Mouse (Mus musculus) lung, postnatal 0 days (tissue): ENCODE results near the gene Pnpla7. TPM values are rescaled to one million over a fixed set of nuclear protein-coding genes. Genes with fewer than 3 reads are reported as not detected.

Experiments used
- ATAC-seq: fragments of 200-750 bp; cut with Nextera tagmentation; 2 replicates; pipeline ENCODE4 v1.8.0; 2017; ENCODE audit warnings: moderate library complexity
- DNase-seq: peaks from one replicate; pipeline ENCODE4 v3.0.0-alpha.2; 2016; ENCODE audit warnings: low spot score
- H3K27ac ChIP-seq: fragments of 300-500 bp; sonication (generic); 2 replicates; pipeline ENCODE4 v1.5.1; 2014; ENCODE audit warnings: antibody characterized with exemption, mild to moderate bottlenecking, low read length, mixed read lengths
- H3K27me3 ChIP-seq: fragments of 300-500 bp; sonication (generic); replicated peaks from 2 replicates; pipeline ENCODE4 v1.6.1; 2014; ENCODE audit warnings: low read length, mixed read lengths; ENCODE audit not compliant: insufficient read depth
- H3K36me3 ChIP-seq: fragments of 300-500 bp; sonication (generic); 2 replicates; pipeline ENCODE4 v1.6.1; 2014; ENCODE audit warnings: low read length, mixed read lengths; ENCODE audit not compliant: insufficient read depth
- H3K4me1 ChIP-seq: fragments of 300-500 bp; sonication (generic); 2 replicates; pipeline ENCODE4 v1.6.1; 2014; ENCODE audit warnings: antibody characterized with exemption, low read depth, low read length, mixed read lengths; ENCODE audit not compliant: insufficient read depth
- H3K4me2 ChIP-seq: fragments of 300-500 bp; sonication (generic); replicated peaks from 2 replicates; pipeline ENCODE4 v1.6.1; 2014; ENCODE audit warnings: low read depth, mild to moderate bottlenecking, low read length, moderate library complexity, mixed read lengths
- H3K4me3 ChIP-seq: fragments of 300-500 bp; sonication (generic); 2 replicates; pipeline ENCODE4 v1.5.1; 2014; ENCODE audit warnings: low read depth, low read length
- H3K9ac ChIP-seq: fragments of 300-500 bp; sonication (generic); replicated peaks from 2 replicates; pipeline ENCODE4 v1.6.1; 2014; ENCODE audit warnings: low read depth, mild to moderate bottlenecking
- H3K9me3 ChIP-seq: fragments of 300-500 bp; sonication (generic); 2 replicates; pipeline ENCODE4 v1.6.1; 2016; ENCODE audit warnings: low read length, mixed read lengths
- CTCF ChIP-seq: IDR thresholded peaks from 2 replicates; pipeline ENCODE4 v1.5.1; 2016; ENCODE audit warnings: antibody characterized with exemption, mild to moderate bottlenecking
- EP300 ChIP-seq: IDR thresholded peaks from 2 replicates; pipeline ENCODE4 v1.6.1; 2016; ENCODE audit warnings: antibody characterized with exemption, mild to moderate bottlenecking, control low read depth
- WGBS: fragments of 180-500 bp; shearing (Covaris S2); extraction: QIAGEN DNeasy Blood & Tissue Kit; methylation state at CpG from one replicate; pipeline ENCODE4 v1.1.7; 2014; 5-methylcytosine and 5-hydroxymethylcytosine counted together
- polyA plus RNA-seq: library from polyadenylated mRNA; unstranded; fragments of >200 nt; fragmentation: Nextera tagmentation; extraction: Ambion mirVana; gene quantifications from 2 replicates; pipeline ENCODE4 v1.2.1, GENCODE M21; 2015

The Pnpla7 gene
- polyA plus RNA-seq, 1 experiment from 2014 or later = 8.4 TPM

DNA sequence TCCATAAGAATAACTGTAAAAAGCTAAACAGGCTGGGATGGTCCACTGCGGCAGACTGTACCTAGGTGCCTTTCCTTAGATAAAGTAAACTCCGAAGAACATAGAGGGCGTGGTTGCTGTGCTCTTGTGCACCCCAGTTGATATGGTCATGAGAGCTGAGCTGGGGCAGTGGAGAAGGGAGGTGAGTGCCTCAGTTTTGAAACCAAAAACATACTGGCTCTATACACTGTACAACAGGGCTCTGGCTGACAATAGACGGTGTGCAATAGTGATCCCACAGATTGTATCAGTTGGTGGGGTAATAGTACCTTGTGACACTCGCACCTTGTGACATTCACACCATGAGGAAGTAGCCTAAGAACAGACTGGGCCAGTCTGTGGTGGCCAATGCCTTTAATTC, 1.1 kb downstream of the Pnpla7 start:
- no peaks in the 10 kb centered on the region for H3K9me3 ChIP-seq
- H3K27me3 ChIP-seq = no peaks in the 10 kb centered on the region
- peak; percentile 45 for DNase-seq
- TF ChIP-seq EP300 (no peak), CTCF (no peak)
- H3K4me1 ChIP-seq = peaks cover 9% of the 10 kb centered on the region; the same call in 1 of the 2 replicates
- H3K36me3 ChIP-seq = no peaks in the 10 kb centered on the region
- no peak overlapping the region for H3K4me3 ChIP-seq
- 0 out of 2 replicates have a peak overlapping the region, but pooled peaks have one; percentile 14 for H3K27ac ChIP-seq
- no peak for ATAC-seq
- H3K4me2 ChIP-seq = no peak overlapping the region
- H3K9ac ChIP-seq = no peak overlapping the region
- 90% methylated on average over 5 of the region's 5 CpGs for WGBS

DNA sequence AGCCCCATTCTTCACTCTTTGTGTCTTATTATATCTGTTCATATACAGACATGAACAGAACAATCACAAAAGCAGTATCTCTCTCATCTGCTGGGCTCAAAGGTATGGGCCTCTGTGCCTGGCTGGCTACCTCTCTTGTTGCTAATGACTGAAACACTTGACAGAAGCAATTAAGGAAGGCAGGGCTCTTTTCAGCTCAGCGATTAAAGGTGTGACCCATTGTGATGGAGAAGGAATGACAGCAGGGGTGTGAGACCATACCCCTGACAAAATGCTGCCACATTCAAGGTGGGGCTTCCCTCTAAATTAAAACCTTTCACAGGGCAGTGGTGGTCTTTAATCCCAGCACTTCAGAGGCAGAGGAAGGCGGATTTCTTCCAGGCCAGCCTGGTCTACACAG, 11.9 kb downstream of the Pnpla7 start:
- H3K9me3 ChIP-seq = no peaks in the 10 kb centered on the region
- DNase-seq = no peak
- TF ChIP-seq EP300 = no peak
- no peak for TF ChIP-seq CTCF
- H3K9ac ChIP-seq = no peak overlapping the region
- H3K4me2 ChIP-seq = no peak overlapping the region
- WGBS = 61% methylated on average over 2 of the region's 2 CpGs
- no peaks in the 10 kb centered on the region for H3K27me3 ChIP-seq
- no peak overlapping the region for H3K4me3 ChIP-seq
- H3K4me1 ChIP-seq = no peaks in the 10 kb centered on the region
- peaks cover 9% of the 10 kb centered on the region; the same call in 1 of the 2 replicates for H3K36me3 ChIP-seq
- no peak for ATAC-seq
- no peak overlapping the region for H3K27ac ChIP-seq

DNA sequence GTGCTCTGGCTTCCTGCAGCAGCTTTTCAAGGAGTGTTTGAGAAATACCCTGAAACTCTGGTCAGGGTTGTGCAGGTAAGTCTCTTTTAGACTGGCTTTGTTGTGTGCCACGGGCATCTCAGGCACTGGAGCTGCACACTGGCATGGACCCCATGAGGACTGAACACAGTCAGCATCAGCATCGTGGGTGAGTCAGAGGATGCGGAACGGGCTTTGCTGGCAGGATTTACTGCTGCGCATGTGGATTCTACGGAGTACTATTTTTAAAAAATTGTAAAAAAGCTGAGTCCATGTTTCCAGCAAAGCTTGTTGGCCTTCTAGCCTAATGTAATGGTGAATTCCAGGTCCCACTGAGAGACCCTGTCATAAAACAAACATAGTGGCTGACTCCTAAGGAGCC, 19.5 kb downstream of the Pnpla7 start:
- Histone ChIP-seq H3K36me3 (no peaks in the 10 kb centered on the region), H3K4me1 (no peaks in the 10 kb centered on the region), H3K27me3 (no peaks in the 10 kb centered on the region), H3K4me2 (no peak overlapping the region), H3K27ac (no peak overlapping the region), H3K4me3 (no peak overlapping the region), H3K9ac (no peak overlapping the region), H3K9me3 (no peaks in the 10 kb centered on the region)
- 91% methylated on average over 6 of the region's 6 CpGs for WGBS
- TF ChIP-seq EP300 (no peak), CTCF (no peak)
- DNase-seq (no peak), ATAC-seq (no peak)

DNA sequence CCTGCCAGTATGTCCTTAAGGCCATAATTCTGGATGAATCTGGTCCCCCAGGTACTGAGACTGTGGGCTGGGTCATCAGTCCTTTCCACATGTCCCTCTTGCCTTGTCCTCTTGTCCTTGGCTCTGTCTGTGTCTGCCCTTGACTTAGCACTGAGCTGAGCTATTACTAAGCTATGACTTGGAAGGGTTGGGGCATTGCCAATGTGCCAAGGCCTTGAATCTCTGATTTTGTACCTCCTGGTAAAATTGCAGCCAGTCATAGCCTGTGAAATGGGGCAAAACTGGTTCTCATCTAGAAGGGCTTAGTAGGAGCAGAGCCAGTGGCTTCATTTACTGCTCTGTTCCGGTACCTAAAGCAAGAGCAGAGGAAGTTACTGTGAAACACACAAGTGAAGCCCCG, 20.6 kb downstream of the Pnpla7 start:
- no peak for TF ChIP-seq EP300
- TF ChIP-seq CTCF = no peak
- no peaks in the 10 kb centered on the region for H3K4me1 ChIP-seq
- WGBS = 86% methylated on average over 2 of the region's 2 CpGs
- no peak for ATAC-seq
- H3K9me3 ChIP-seq = no peaks in the 10 kb centered on the region
- H3K9ac ChIP-seq = no peak overlapping the region
- H3K4me2 ChIP-seq = no peak overlapping the region
- H3K27me3 ChIP-seq = no peaks in the 10 kb centered on the region
- H3K4me3 ChIP-seq = no peak overlapping the region
- H3K27ac ChIP-seq = no peak overlapping the region
- DNase-seq = no peak
- H3K36me3 ChIP-seq = no peaks in the 10 kb centered on the region

DNA sequence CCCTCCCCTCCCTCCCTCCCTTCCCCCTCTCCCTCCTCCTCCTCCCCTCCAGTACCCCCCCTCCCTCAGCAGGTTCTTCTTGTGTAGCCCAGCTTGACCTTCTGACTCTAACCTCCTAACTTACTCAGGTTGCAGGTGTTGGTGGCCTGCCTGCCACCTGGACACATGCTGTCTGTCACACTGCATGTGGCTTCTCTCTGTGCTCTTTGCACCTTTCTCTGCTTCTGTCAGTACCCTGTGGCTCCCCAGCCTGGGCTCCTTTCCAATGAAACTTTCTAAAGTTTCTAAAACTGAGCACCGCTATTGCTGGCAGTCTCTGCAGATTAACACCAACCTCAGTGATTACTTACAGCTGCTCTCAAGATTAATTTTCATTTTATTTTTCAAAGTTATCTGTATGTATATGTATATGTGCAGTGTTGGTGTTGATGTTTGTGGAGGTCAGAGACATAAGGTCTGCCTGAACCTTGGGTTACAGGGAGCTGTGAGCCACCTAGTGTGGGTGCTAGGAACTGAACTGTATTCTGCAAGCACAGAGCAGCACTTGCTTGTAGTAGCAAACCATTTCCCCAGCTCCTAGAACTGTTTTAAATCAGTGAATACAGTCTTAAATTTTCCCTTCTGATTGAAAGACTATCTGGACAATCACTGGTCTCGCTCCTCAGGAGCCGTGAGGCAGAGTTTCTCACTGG, 24.9 kb downstream of the Pnpla7 start:
- H3K9ac ChIP-seq = no peak overlapping the region
- H3K4me1 ChIP-seq = no peaks in the 10 kb centered on the region
- no peak overlapping the region for H3K4me2 ChIP-seq
- WGBS = 65% methylated on average over 3 of the region's 3 CpGs
- ATAC-seq = no peak
- no peaks in the 10 kb centered on the region for H3K36me3 ChIP-seq
- no peak overlapping the region for H3K27ac ChIP-seq
- no peaks in the 10 kb centered on the region for H3K27me3 ChIP-seq
- no peak overlapping the region for H3K4me3 ChIP-seq
- H3K9me3 ChIP-seq = no peaks in the 10 kb centered on the region
- DNase-seq = peak; percentile 46
- TF ChIP-seq EP300 = no peak
- TF ChIP-seq CTCF = peak; percentile 71

DNA sequence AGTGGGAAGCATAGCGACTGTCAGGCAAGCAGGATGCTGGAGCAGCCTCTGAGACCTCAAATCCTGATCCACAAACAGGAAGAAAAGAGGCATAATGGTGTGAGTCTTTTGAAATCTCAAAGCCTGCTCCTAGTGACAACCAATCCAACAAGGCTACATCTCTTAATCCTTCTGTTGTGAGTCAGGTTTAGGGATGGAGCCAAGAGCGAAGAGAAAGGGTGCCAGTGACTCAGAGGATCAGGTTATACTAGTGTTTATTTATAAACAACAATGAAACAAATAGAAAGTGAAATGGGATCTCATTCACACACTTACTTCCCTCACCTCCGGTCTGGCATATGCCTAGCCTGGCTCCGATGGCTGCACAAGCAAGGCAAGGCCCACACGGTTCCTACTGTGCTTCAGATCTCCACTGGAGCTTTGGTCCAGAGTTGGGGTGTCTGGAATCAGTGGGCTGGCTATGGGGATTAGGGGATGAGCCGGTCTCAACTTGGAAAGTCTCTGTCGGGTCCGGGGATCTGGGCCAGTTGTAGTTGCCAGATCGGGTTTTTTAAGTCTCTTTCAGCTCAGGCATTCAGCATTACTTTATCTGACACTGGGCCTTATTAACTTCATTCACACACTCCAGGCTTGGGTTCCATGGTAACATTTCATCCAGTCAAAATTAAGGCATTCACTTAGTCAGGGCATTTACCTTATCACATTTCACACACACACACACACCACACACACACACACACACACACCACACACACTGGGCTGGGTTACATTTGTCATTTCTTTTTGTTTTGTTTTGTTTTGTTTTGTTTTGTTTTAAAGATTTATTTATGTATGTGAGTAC, 28.3 kb downstream of the Pnpla7 start:
- Histone ChIP-seq H3K4me2 (no peak overlapping the region), H3K27ac (no peak overlapping the region), H3K36me3 (no peaks in the 10 kb centered on the region), H3K9me3 (no peaks in the 10 kb centered on the region), H3K4me1 (no peaks in the 10 kb centered on the region), H3K27me3 (no peaks in the 10 kb centered on the region), H3K4me3 (no peak overlapping the region), H3K9ac (no peak overlapping the region)
- TF ChIP-seq CTCF (no peak), EP300 (no peak)
- ATAC-seq = no peak
- no peak for DNase-seq
- 81% methylated on average over 9 of the region's 9 CpGs for WGBS
